Mouse (Mus musculus) intestine, embryonic 15.5 days (tissue): ENCODE measurements around the gene Vps52. TPM values are rescaled to one million over a fixed set of nuclear protein-coding genes. Genes with fewer than 3 reads are reported as not detected.
A peak's percentile ranks its signal among the peaks of the same experiment; 100 is the strongest.

Experiments used
- ATAC-seq: fragments of 200-750 bp; cut with Nextera tagmentation; 2 replicates; pipeline ENCODE4 v1.8.0; 2017; ENCODE audit warnings: moderate TSS enrichment, moderate library complexity
- H3K27ac ChIP-seq: fragments of 300-500 bp; sonication (generic); 2 replicates; pipeline ENCODE4 v1.5.1; 2015; ENCODE audit warnings: mild to moderate bottlenecking, inconsistent platforms
- H3K27me3 ChIP-seq: fragments of 300-500 bp; sonication (generic); replicated peaks from 2 replicates; pipeline ENCODE4 v1.6.1; 2015; ENCODE audit warnings: inconsistent platforms
- H3K36me3 ChIP-seq: fragments of 300-500 bp; sonication (generic); 2 replicates; pipeline ENCODE4 v1.6.1; 2015; ENCODE audit warnings: inconsistent platforms
- H3K4me1 ChIP-seq: fragments of 300-500 bp; sonication (generic); replicated peaks from 2 replicates; pipeline ENCODE4 v1.6.1; 2015; ENCODE audit warnings: inconsistent platforms
- H3K4me2 ChIP-seq: fragments of 300-500 bp; sonication (generic); replicated peaks from 2 replicates; pipeline ENCODE4 v1.6.1; 2015; ENCODE audit warnings: mild to moderate bottlenecking, inconsistent platforms
- H3K4me3 ChIP-seq: fragments of 300-500 bp; sonication (generic); replicated peaks from 2 replicates; pipeline ENCODE4 v1.5.1; 2015; ENCODE audit warnings: inconsistent platforms
- H3K9ac ChIP-seq: fragments of 300-500 bp; sonication (generic); 2 replicates; pipeline ENCODE4 v1.6.1; 2015; ENCODE audit warnings: inconsistent platforms
- H3K9me3 ChIP-seq: fragments of 300-500 bp; sonication (generic); 2 replicates; pipeline ENCODE4 v1.6.1; 2016; ENCODE audit warnings: inconsistent platforms
- WGBS: fragments of 180-500 bp; shearing (Covaris S2); methylation state at CpG from one replicate; pipeline ENCODE4 v1.1.7; 2015; 5-methylcytosine and 5-hydroxymethylcytosine counted together
- polyA plus RNA-seq: library from polyadenylated mRNA; unstranded; fragments of >200 nt; fragmentation: Nextera tagmentation; extraction: Ambion mirVana; gene quantifications from 2 replicates; pipeline ENCODE4 v1.2.1, GENCODE M21; 2015

Vps52 gene
- polyA plus RNA-seq, 1 experiment from 2014 or later = 44.0 TPM

DNA sequence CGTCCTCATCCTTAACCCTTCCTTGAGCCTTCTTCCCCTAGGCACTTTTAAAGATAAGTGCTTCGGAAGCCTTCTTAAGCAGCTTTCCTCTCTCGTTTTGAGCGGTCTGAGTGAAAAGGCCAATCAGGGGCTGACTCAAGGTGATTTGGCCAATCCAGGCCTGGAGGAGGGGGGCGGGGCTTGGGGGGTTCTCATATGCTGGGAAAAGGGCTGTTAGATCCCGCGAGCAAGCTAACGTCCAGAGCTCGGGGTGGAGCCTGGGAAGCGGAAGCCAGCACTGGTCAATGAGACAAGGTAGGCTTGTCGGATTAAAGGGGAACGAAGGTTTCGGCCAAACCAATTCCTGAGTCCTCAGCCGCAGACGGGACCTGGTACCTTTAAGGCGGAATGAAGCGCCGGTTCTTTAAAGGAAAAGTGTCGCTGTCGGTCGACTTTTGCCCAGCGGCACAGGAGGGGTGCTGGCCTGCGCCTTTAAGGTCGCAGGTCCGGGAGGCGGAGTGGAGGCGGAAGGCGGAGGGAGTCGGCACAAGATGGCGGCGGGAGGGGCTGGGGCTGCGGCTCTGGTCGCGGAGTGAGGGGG is 39.9 kb upstream of the Vps52 start, which contains the start of the genes Tapbp and Zbtb22:
Gene Tapbp (plus strand): TSS at position 229 of the 580 bp plus-strand sequence.
Gene Zbtb22 (plus strand): TSS at position 234 of the 580 bp plus-strand sequence.
- Histone ChIP-seq H3K4me1 (peaks cover 33% of the 10 kb centered on the region), H3K36me3 (peaks cover 46% of the 10 kb centered on the region), H3K4me3 (peak within 1 kb of the TSS; percentile 57), H3K9ac (peak within 1 kb of the TSS; percentile 53), H3K27ac (peak within 1 kb of the TSS; percentile 83), H3K27me3 (no peaks in the 10 kb centered on the region), H3K4me2 (peak within 1 kb of the TSS; percentile 77), H3K9me3 (no peaks in the 10 kb centered on the region)
- under 1% methylated on average over 34 of the region's 34 CpGs for WGBS
- ATAC-seq = peak; percentile 93

DNA sequence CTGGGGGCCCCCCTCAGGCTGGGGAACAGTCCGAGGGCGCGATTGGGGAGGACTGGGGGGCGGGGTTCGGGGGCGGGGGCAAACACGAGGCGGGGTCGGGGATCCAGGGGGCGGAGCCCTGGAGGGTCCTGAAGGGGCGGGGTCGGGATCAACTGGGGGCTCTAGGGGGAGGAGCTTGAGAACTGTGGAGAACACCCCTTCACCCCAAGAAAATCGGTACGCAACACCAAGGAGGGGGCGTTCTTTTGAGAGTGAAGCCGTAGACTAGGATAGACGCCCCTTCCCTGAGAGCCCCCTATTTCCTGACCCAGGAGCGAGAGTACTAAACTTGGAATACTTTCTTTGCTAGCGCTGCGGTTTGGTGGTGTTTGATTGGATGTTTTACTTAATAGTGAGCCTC is 39.3 kb upstream of the Vps52 start:
- peaks cover 42% of the 10 kb centered on the region for H3K36me3 ChIP-seq
- no peaks in the 10 kb centered on the region for H3K9me3 ChIP-seq
- peak; percentile 13 for ATAC-seq
- no peaks in the 10 kb centered on the region for H3K27me3 ChIP-seq
- H3K4me1 ChIP-seq = peaks cover 34% of the 10 kb centered on the region
- H3K9ac ChIP-seq = peak overlapping the region; percentile 53
- H3K27ac ChIP-seq = peak overlapping the region; percentile 83
- peak overlapping the region; percentile 77 for H3K4me2 ChIP-seq
- H3K4me3 ChIP-seq = peak overlapping the region; percentile 57
- 2% methylated on average over 20 of the region's 20 CpGs for WGBS

DNA sequence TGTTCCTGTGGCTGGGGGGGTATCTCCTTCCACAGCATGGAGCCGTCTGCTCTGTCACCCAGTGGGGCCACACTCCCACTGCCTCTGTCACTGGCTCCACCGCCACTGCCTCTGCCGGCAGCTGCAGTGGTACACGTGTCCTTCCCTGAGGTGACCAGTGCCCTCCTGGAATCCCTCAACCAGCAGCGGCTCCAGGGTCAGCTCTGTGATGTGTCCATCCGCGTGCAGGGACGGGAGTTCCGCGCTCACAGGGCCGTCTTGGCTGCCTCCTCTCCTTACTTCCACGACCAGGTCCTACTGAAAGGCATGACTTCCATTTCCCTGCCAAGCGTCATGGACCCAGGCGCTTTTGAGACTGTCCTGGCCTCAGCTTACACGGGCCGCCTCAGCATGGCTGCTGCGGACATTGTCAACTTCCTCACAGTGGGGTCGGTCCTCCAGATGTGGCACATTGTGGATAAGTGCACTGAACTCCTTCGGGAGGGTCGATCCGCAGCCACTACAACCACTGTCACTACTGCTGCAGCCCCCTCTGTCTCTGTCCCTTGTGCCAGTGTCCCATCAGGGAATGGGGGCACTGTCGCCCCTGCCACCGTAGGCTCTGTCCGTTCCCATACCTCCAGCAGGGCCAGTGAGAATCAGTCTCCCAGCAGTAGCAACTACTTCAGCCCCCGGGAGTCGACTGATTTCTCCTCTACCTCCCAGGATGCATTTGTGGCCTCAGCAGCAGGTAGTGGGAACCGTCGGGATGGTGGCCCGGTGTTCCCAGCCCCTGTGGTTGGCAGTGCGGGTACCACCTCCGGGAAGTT is 38.6 kb upstream of the Vps52 start:
- Histone ChIP-seq H3K4me2 (peak overlapping the region; percentile 77), H3K4me1 (peaks cover 33% of the 10 kb centered on the region), H3K4me3 (peak overlapping the region; percentile 57), H3K9me3 (no peaks in the 10 kb centered on the region), H3K9ac (peak overlapping the region; percentile 53), H3K27me3 (no peaks in the 10 kb centered on the region), H3K27ac (no peak overlapping the region), H3K36me3 (peaks cover 35% of the 10 kb centered on the region)
- WGBS = 74% methylated on average over 31 of the region's 31 CpGs
- ATAC-seq = no peak

DNA sequence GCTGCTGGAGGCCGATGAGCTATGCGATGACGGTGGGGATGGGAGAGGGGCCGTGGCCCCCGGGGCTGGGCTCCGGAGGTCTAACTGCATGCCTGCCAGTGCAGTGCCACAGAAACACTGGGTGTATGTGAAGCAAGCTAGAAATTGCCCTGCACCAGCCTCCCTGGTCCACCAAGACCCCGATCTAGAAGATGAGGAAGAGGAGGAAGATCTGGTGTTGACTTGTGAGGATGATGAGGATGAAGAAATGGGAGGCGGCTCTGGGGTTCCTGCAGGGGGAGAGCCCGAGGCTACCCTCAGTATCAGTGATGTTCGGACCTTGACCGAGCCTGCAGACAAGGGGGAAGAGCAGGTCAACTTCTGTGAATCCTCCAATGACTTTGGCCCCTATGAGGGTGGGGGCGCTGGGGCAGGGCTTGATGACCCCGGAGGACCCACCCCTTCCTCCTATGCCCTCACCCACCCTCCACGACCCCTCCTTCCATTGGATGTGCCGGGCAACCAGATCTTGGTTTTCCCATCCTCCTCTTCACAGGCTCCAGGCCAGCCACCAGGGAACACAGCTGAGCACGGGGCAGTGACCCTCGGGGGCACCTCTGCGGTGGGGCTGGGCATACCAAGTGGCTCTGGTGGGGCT is 37.8 kb upstream of the Vps52 start:
- peaks cover 33% of the 10 kb centered on the region for H3K4me1 ChIP-seq
- no peak overlapping the region for H3K9ac ChIP-seq
- 0 out of 2 replicates have a peak overlapping the region, but pooled peaks have one; percentile 77 for H3K4me2 ChIP-seq
- 81% methylated on average over 18 of the region's 18 CpGs for WGBS
- H3K27me3 ChIP-seq = no peaks in the 10 kb centered on the region
- no peak overlapping the region for H3K27ac ChIP-seq
- peaks cover 29% of the 10 kb centered on the region for H3K36me3 ChIP-seq
- no peak overlapping the region for H3K4me3 ChIP-seq
- ATAC-seq = no peak
- no peaks in the 10 kb centered on the region for H3K9me3 ChIP-seq

DNA sequence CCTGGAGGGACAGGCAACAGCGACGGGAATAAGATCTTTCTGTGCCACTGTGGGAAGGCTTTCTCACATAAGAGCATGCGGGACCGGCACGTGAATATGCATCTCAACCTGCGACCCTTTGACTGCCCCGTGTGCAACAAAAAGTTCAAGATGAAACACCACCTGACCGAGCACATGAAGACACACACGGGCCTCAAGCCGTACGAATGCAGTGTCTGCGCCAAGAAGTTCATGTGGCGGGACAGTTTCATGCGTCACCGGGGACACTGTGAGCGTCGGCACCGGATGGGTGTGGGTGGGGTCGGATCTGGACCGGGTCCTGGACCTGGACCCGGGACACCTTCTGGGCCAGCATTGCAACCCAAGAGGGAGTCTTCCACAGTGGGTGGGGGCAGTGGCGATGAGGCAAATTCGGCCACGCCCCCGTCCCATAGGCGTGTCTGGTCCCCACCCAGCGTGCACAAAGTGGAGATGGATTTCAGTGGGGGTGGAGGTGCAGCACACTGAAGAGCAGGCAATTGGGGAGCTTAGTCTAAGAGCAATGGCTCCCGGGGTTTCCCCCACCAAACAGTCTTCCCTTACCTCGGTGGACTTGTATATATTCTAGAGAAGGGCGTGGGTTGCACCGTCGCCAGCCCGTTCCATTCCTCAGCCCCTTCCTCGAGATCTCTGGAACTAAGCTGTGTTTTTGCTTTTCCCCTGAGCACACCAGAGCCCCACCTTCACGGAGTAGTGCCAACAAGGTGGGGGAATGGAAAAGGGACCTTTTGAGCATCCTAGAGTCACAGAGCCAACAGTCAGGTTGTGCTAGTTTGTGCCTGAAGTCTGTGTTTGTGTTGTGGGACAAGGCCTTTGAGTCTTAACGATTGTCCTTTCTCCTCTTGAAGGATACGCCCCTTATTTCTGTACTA is 37.1 kb upstream of the Vps52 start:
- peaks cover 23% of the 10 kb centered on the region for H3K36me3 ChIP-seq
- H3K27ac ChIP-seq = peak overlapping the region; percentile 77
- peak overlapping the region; percentile 65; the same call in 1 of the 2 replicates for H3K4me3 ChIP-seq
- peaks cover 33% of the 10 kb centered on the region for H3K4me1 ChIP-seq
- H3K27me3 ChIP-seq = no peaks in the 10 kb centered on the region
- ATAC-seq = no peak
- 60% methylated on average over 37 of the region's 37 CpGs for WGBS
- H3K4me2 ChIP-seq = peak overlapping the region; percentile 98
- no peaks in the 10 kb centered on the region for H3K9me3 ChIP-seq
- H3K9ac ChIP-seq = peak overlapping the region; percentile 61; the same call in 1 of the 2 replicates

GRCm38 (mm10) chr17:33919351-33920281 is 36.0 kb upstream of the Vps52 start:
- peak; percentile 55 for ATAC-seq
- H3K4me1 ChIP-seq = peaks cover 32% of the 10 kb centered on the region
- WGBS = under 1% methylated on average over 52 of the region's 52 CpGs

DNA sequence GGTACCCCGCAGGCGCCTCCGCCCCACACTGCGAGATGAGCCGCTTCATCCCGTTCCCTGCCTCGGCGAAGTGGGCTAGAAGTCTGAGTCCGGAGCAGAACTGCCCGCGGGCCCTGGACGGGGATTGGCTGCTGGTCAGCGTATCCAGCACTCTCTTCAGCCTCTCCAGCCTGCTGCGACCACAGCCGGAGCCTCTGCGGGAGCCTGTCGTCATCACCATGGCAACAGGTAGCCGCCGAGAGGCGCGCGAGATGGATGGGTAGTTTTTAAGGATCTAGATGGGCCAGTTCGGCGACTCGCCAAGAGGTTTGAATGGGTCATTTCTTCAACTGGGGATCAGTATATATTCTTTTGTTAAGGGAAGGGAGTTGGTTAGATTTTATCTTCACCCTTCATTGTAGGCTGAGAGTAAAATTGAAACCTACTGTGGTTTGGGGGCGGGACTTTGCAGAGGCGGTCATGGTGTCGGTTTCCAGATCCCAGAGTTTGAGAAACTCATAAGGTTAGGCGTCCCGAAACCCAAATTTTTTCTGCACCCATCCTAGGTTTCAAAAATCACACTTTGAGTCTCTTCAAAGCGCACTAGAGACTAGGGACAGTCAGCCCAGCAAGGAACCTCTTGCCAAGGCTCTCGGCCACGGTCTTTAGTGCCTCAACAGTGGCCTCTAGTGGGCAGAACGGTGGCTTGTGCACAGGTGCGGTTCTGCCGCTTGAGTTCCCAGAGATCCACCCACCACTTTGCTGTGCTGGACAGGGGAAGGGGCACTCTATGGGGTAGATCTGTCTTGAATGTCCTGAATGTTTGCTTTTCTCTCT is 35.1 kb upstream of the Vps52 start:
- Histone ChIP-seq H3K4me3 (peak overlapping the region; percentile 65), H3K4me2 (peak overlapping the region; percentile 98), H3K36me3 (peaks cover 13% of the 10 kb centered on the region), H3K4me1 (peaks cover 26% of the 10 kb centered on the region), H3K27me3 (no peaks in the 10 kb centered on the region), H3K27ac (peak overlapping the region; percentile 77), H3K9ac (peak overlapping the region; percentile 61), H3K9me3 (no peaks in the 10 kb centered on the region)
- under 1% methylated on average over 36 of the region's 36 CpGs for WGBS
- ATAC-seq = peak; percentile 20; the same call in 1 of the 2 replicates

More at GRCm38 (mm10) chr17:33919351-33920281, 36.0 kb upstream of the Vps52 start:
- H3K27ac ChIP-seq = peak overlapping the region; percentile 77
- H3K27me3 ChIP-seq = no peaks in the 10 kb centered on the region
- H3K36me3 ChIP-seq = peaks cover 14% of the 10 kb centered on the region; the same call in 1 of the 2 replicates
- peak overlapping the region; percentile 98 for H3K4me2 ChIP-seq
- peak overlapping the region; percentile 65 for H3K4me3 ChIP-seq
- H3K9ac ChIP-seq = peak overlapping the region; percentile 61
- no peaks in the 10 kb centered on the region for H3K9me3 ChIP-seq

DNA sequence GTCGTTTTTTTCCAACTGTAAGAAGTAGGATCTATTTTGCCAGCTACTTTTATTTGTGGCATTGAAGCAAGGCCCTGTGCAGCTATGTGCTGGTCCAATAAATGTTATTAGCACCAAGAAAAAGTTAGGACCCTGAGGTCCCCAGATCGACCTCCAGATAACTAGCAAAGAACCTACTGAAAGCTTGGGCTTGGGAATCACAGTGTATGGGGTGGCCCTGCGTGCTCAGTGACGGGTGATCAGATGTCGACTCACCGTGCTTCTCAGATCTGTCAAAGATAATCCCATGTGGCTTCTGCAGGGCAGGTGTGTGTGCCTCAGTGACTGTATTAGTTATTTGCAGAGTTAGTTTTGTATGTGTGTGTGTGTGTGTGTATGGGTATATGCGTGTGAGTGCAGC is 34.3 kb upstream of the Vps52 start:
- Histone ChIP-seq H3K4me1 (peaks cover 26% of the 10 kb centered on the region), H3K27ac (no peak overlapping the region), H3K27me3 (no peaks in the 10 kb centered on the region), H3K4me3 (no peak overlapping the region), H3K9ac (no peak overlapping the region), H3K9me3 (no peaks in the 10 kb centered on the region), H3K36me3 (peaks cover 14% of the 10 kb centered on the region), H3K4me2 (no peak overlapping the region)
- no peak for ATAC-seq
- WGBS = 88% methylated on average over 7 of the region's 7 CpGs

DNA sequence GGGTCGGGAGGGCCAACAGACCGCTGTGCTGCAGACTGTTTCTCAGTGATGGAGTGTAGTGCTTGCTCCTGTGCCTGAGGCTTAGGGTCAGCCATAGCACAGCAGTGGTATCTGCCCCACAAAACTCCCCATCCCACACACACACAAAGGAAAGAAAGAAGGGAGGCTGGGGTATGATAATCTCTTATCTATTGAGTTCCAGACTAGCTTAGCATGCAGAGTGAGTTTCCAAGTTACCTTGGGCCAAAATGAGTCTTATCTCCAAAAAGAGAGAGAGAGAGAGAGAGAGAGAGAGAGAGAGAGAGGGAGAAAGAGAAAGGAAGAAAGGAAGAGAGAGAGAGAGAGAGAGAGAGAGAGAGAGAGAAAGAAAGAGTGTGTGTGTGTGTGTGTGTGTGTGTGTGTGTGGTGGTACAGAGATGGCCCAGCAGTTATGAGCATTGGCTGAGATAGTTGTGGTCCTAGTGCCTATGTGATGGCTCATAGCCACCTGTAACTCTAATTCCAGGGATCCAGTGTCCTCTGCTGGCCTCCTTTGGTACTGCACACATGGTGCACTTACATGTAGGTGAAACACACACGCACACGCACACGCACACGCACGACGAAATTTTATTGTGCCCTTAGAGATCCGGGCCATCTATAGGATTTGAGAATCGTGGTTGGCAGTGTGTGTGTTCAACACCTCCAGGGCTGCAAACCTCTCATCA is 30.9 kb upstream of the Vps52 start:
- Histone ChIP-seq H3K27me3 (no peaks in the 10 kb centered on the region), H3K27ac (no peak overlapping the region), H3K4me1 (peaks cover 15% of the 10 kb centered on the region; the same call in 1 of the 2 replicates), H3K36me3 (peaks cover 6% of the 10 kb centered on the region; the same call in 1 of the 2 replicates), H3K9ac (no peak overlapping the region), H3K4me2 (no peak overlapping the region), H3K9me3 (no peaks in the 10 kb centered on the region), H3K4me3 (no peak overlapping the region)
- no peak for ATAC-seq
- 82% methylated on average over 10 of the region's 10 CpGs for WGBS
